ENCODE assay signal across 24 mouse cellular contexts in genomic region chr7:126996449-126996848, GRCm38 (mm10). TPM values are rescaled to one million over a fixed set of nuclear protein-coding genes. Genes with fewer than 3 reads are reported as not detected.
A peak's percentile ranks its signal among the peaks of the same experiment; 100 is the strongest.
DNase-seq lines count a peak whose midpoint lies in the region; ATAC-seq and TF ChIP-seq lines count a peak whose summit lies in the region.
"Had no signal": no experiment of that assay in that cellular context is flagged by ENCODE, and none has a peak within 500 bp of the region (broad histone marks: within the 10 kb centered on the region; RNA-seq: fewer than 3 reads in every experiment).

No protein-coding gene starts in this region.

- no peak overlapping the region for H3K27ac ChIP-seq in heart, adult 2 months
- H3K27ac ChIP-seq in liver, postnatal 0 days (ENCODE audit: low read depth) = no peak overlapping the region
- no peak overlapping the region for H3K27ac ChIP-seq in CH12.LX (ENCODE audit: insufficient read depth, low read depth)
- H3K27ac ChIP-seq: embryonic facial prominence, embryonic 12.5 days; forebrain, embryonic 13.5 days; macrophage; stomach, embryonic 15.5 days had no signal

- no peak overlapping the region for H3K4me2 ChIP-seq in liver, postnatal 0 days (ENCODE audit: low read depth, low read length)
- no peak overlapping the region for H3K4me2 ChIP-seq in CH12.LX (ENCODE audit: insufficient read depth, low read depth, poor library complexity, severe bottlenecking)
- H3K4me2 ChIP-seq: embryonic facial prominence, embryonic 12.5 days; forebrain, embryonic 13.5 days; stomach, embryonic 15.5 days had no signal

- peak; percentile 6 for TF ChIP-seq RAD21 in CH12.LX (IDR thresholded peaks at IDR 0.05; ENCODE audit: low read depth, low read length)

- no peak for TF ChIP-seq POLR2A in heart, adult 2 months (IDR thresholded peaks at IDR 0.05; ENCODE audit: insufficient read depth, low read depth, low read length)
- no peak for TF ChIP-seq POLR2A in CH12.LX (IDR thresholded peaks at IDR 0.05; ENCODE audit: low read depth, low read length)

- no peak overlapping the region for H3K4me3 ChIP-seq in heart, adult 2 months
- H3K4me3 ChIP-seq in liver, postnatal 0 days (ENCODE audit: low read depth, low read length) = no peak overlapping the region
- no peak overlapping the region for H3K4me3 ChIP-seq in CH12.LX (replicated peaks in 1 of 3; ENCODE audit: low read depth in 2 of 3, low read length in 2 of 3, poor library complexity in 1 of 3)
- H3K4me3 ChIP-seq: embryonic facial prominence, embryonic 12.5 days; erythroblast, embryonic 14.5 days; forebrain, embryonic 13.5 days; midbrain, embryonic 10.5 days; stomach, embryonic 15.5 days had no signal

- no peaks in the 10 kb centered on the region for H3K36me3 ChIP-seq in heart, adult 2 months (ENCODE audit: control insufficient read depth, insufficient read depth, low read length)
- H3K36me3 ChIP-seq in liver, postnatal 0 days (replicated peaks; ENCODE audit: insufficient read depth, low read length) = peaks cover 26% of the 10 kb centered on the region
- peaks cover 61 to 89% of the 10 kb centered on the region in 2 experiments for H3K36me3 ChIP-seq in CH12.LX (replicated peaks in 1 of 2; ENCODE audit: control insufficient read depth in 1 of 2, insufficient read depth in 1 of 2, low read length in 1 of 2)
- H3K36me3 ChIP-seq: embryonic facial prominence, embryonic 12.5 days; midbrain, embryonic 10.5 days had no signal

- in situ Hi-C loops in CH12.LX (cut with MboI; ENCODE audit: low pct_ligation_motif_present, low pct_unique_long_range_greater_than_20kb, low sequenced_read_pairs) = loop anchor here (25.0 kb wide), 1 partner anchor 791 kb away; the partner anchor contains the start of genes Gm49388 and Setd1a

- H3K9ac ChIP-seq in heart, adult 2 months (ENCODE audit: low read depth, low read length) = no peak overlapping the region
- H3K9ac ChIP-seq in liver, postnatal 0 days (replicated peaks) = no peak overlapping the region
- no peak overlapping the region for H3K9ac ChIP-seq in CH12.LX (ENCODE audit: insufficient read depth, low read depth)
- H3K9ac ChIP-seq: embryonic facial prominence, embryonic 12.5 days; forebrain, embryonic 13.5 days; stomach, embryonic 15.5 days had no signal

- WGBS in heart, adult 2 months = 89% methylated on average over 4 of the region's 4 CpGs
- 75% methylated on average over 4 of the region's 4 CpGs for WGBS in liver, postnatal 0 days (ENCODE audit: insufficient replicate concordance)

- TF ChIP-seq CTCF in heart, adult 2 months (IDR thresholded peaks at IDR 0.05) = peak; percentile 54
- peak; percentile 43 for TF ChIP-seq CTCF in liver, postnatal 0 days (IDR thresholded peaks at IDR 0.05; ENCODE audit: low read depth)
- peak in 1 of 2 experiments; percentile 46; a peak in 2 of 4 replicates for TF ChIP-seq CTCF in CH12.LX (conservative IDR thresholded peaks at IDR 0.05 in 1 of 2, IDR thresholded peaks at IDR 0.05 in 1 of 2; ENCODE audit: low read depth in 2 of 2, low read length in 2 of 2)

- no peak for DNase-seq in heart, adult 2 months
- no peak for DNase-seq in heart, postnatal 25 days (ENCODE audit: low spot score)
- no peak for DNase-seq in liver, postnatal 0 days
- DNase-seq in liver (no peak), CH12.LX (ENCODE audit: extremely low read depth) (no peak), R1 (ENCODE audit: low read depth, low spot score) (peak; percentile 65)
- DNase-seq in frontal cortex, postnatal 25 days (ENCODE audit: low spot score in 2 of 2) = no peak
- DNase-seq: adrenal gland, adult 8-10 months; cerebellum, adult 9-11 months; gastrocnemius, postnatal 25 days; kidney, adult 8-10 months; lung, adult 2 months; right cerebral cortex, postnatal 25 days had no signal

- intact Hi-C loops in heart, adult 2 months (cut with DNase I) = no loop called here
- intact Hi-C loops in heart, postnatal 25 days (cut with DNase I) = no loop called here

- H3K4me1 ChIP-seq in heart, adult 2 months (ENCODE audit: control insufficient read depth, insufficient read depth, low read length) = no peaks in the 10 kb centered on the region
- H3K4me1 ChIP-seq in liver, postnatal 0 days (ENCODE audit: insufficient read depth) = no peaks in the 10 kb centered on the region
- 0 out of 4 replicates have a peak, but pooled peaks cover 0 to 4% of the 10 kb centered on the region in 2 experiments for H3K4me1 ChIP-seq in CH12.LX (ENCODE audit: control insufficient read depth in 1 of 2, insufficient read depth in 2 of 2)
- H3K4me1 ChIP-seq: embryonic facial prominence, embryonic 12.5 days; forebrain, embryonic 13.5 days; stomach, embryonic 15.5 days had no signal

- no peaks in the 10 kb centered on the region for H3K27me3 ChIP-seq in heart, adult 2 months (ENCODE audit: control insufficient read depth, insufficient read depth, low read length)
- H3K27me3 ChIP-seq in liver, postnatal 0 days (ENCODE audit: insufficient read depth, low read length) = no peaks in the 10 kb centered on the region
- no peaks in the 10 kb centered on the region for H3K27me3 ChIP-seq in CH12.LX (replicated peaks)
- H3K27me3 ChIP-seq: embryonic facial prominence, embryonic 12.5 days; forebrain, embryonic 13.5 days; stomach, embryonic 15.5 days had no signal

- TF ChIP-seq EP300 in heart, adult 2 months (IDR thresholded peaks at IDR 0.05; ENCODE audit: insufficient read depth, low read depth, low read length) = no peak
- no peak for TF ChIP-seq EP300 in liver, postnatal 0 days (IDR thresholded peaks at IDR 0.05; ENCODE audit: low read depth)
- TF ChIP-seq EP300 in CH12.LX (IDR thresholded peaks at IDR 0.05; ENCODE audit: low read length) = no peak

- no peak for ATAC-seq in liver, postnatal 0 days
- ATAC-seq: forebrain, embryonic 13.5 days had no signal

- 0 out of 2 replicates have a peak, but pooled peaks cover 3% of the 10 kb centered on the region for H3K9me3 ChIP-seq in liver, postnatal 0 days (ENCODE audit: low read length)
- peaks cover 9% of the 10 kb centered on the region for H3K9me3 ChIP-seq in CH12.LX (replicated peaks; ENCODE audit: low read length)
- H3K9me3 ChIP-seq: stomach, embryonic 15.5 days had no signal

- dilution Hi-C loops in CH12.LX (cut with MboI; ENCODE audit: extremely low pct_ligation_motif_present, extremely low pct_unique_long_range_greater_than_20kb, low sequenced_read_pairs) = no loop called here

- no peaks in the 10 kb centered on the region for H3K79me2 ChIP-seq in heart, adult 2 months (replicated peaks; ENCODE audit: control insufficient read depth, insufficient read depth, low read length)
- H3K79me2 ChIP-seq in CH12.LX (replicated peaks; ENCODE audit: control insufficient read depth, extremely low read depth, insufficient read depth, poor library complexity, severe bottlenecking) = no peaks in the 10 kb centered on the region

TF ChIP-seq in CH12.LX, 34 proteins besides CTCF, POLR2A, EP300 and RAD21:
- TF ChIP-seq MXI1 (IDR thresholded peaks at IDR 0.05; ENCODE audit: low read depth, low read length) (no peak), SMC3 (IDR thresholded peaks at IDR 0.05; ENCODE audit: low read depth, low read length) (peak; percentile 30), NELFE (IDR thresholded peaks at IDR 0.05; ENCODE audit: low read depth, low read length) (no peak), GABPA (IDR thresholded peaks at IDR 0.05; ENCODE audit: insufficient replicate concordance, low read depth, low read length) (no peak)

RNA-seq across cellular contexts. Expression of gene Mvp, which starts 18.0 kb away (rescaled TPM):
- total RNA-seq in heart, adult 2 months (2021) = 10 to 100 TPM; 50.4 to 59.1 TPM
- polyA plus RNA-seq in heart, adult 2 months (2012; rRNA removed) = 48.8 and 50.7 TPM in 2 replicates
- total RNA-seq in heart, postnatal 25 days (2021) = 10 to 100 TPM; 44.9 to 47.3 TPM
- polyA plus RNA-seq in liver, postnatal 0 days (2015; fragmentation: Nextera tagmentation; extraction: Ambion mirVana) = 10.5 and 10.9 TPM in 2 replicates
- total RNA-seq in CH12.LX (2012; rRNA removed) = 42.1 and 52.1 TPM in 2 replicates
- 33.3 and 35.5 TPM in 2 replicates for total RNA-seq in CH12.LX (2014; rRNA removed)
- 53.7 and 63.5 TPM in 2 replicates for polyA plus RNA-seq in CH12.LX (2012; ENCODE audit: insufficient read length, low read depth)

RNA-seq across cellular contexts. Expression of gene Pagr1b, which starts 19.8 kb away (rescaled TPM):
- total RNA-seq in heart, adult 2 months (2021) = not detected
- polyA plus RNA-seq in heart, adult 2 months (2012; rRNA removed) = not detected in 2 replicates
- 1 to 10 TPM in 1 of 2 experiments, not detected in 1; 1.7 TPM for total RNA-seq in heart, postnatal 25 days (2021)
- 0.26 TPM in 1 of 2 replicates, not detected in the other for polyA plus RNA-seq in liver, postnatal 0 days (2015; fragmentation: Nextera tagmentation; extraction: Ambion mirVana)
- total RNA-seq in CH12.LX (2012; rRNA removed) = 0.25 and 0.30 TPM in 2 replicates
- not detected in 2 replicates for total RNA-seq in CH12.LX (2014; rRNA removed)
- polyA plus RNA-seq in CH12.LX (2012; ENCODE audit: insufficient read length, low read depth) = 2.8 and 6.6 TPM in 2 replicates
- total RNA-seq: G1E; gastrocnemius, postnatal 25 days; heart, adult 8-10 months had no signal
- polyA plus RNA-seq: erythroblast, embryonic 14.5 days; hindbrain, embryonic 11.5 days; midbrain, postnatal 0 days; stomach, embryonic 15.5 days had no signal

RNA-seq across cellular contexts. Expression of gene Cdiptos, which starts 20.6 kb away (rescaled TPM):
- under 1 TPM in 1 of 2 experiments, not detected in 1; 0.39 TPM for total RNA-seq in heart, adult 2 months (2021)
- polyA plus RNA-seq in heart, adult 2 months (2012; rRNA removed) = 2.0 and 2.5 TPM in 2 replicates
- total RNA-seq in heart, postnatal 25 days (2021) = under 1 TPM in 1 of 2 experiments, not detected in 1; 0.25 TPM
- 0.68 and 1.0 TPM in 2 replicates for polyA plus RNA-seq in liver, postnatal 0 days (2015; fragmentation: Nextera tagmentation; extraction: Ambion mirVana)
- total RNA-seq in CH12.LX (2012; rRNA removed) = 0.46 and 0.47 TPM in 2 replicates
- not detected in 2 replicates for total RNA-seq in CH12.LX (2014; rRNA removed)
- polyA plus RNA-seq in CH12.LX (2012; ENCODE audit: insufficient read length, low read depth) = 0.31 and 0.97 TPM in 2 replicates
- total RNA-seq: gastrocnemius, postnatal 25 days; left cerebral cortex, postnatal 25 days; midbrain, postnatal 0 days had no signal
- polyA plus RNA-seq: erythroblast, embryonic 14.5 days had no signal

RNA-seq across cellular contexts. Expression of gene Pagr1a, which starts 20.7 kb away (rescaled TPM):
- 10 to 100 TPM; 12.8 to 21.4 TPM for total RNA-seq in heart, adult 2 months (2021)
- polyA plus RNA-seq in heart, adult 2 months (2012; rRNA removed) = 3.6 and 4.3 TPM in 2 replicates
- 10 to 100 TPM; 12.5 to 12.9 TPM for total RNA-seq in heart, postnatal 25 days (2021)
- 12.2 and 13.8 TPM in 2 replicates for polyA plus RNA-seq in liver, postnatal 0 days (2015; fragmentation: Nextera tagmentation; extraction: Ambion mirVana)
- total RNA-seq in CH12.LX (2012; rRNA removed) (56.9 and 60.0 TPM in 2 replicates), CH12.LX (2014; rRNA removed) (12.0 and 24.9 TPM in 2 replicates)
- polyA plus RNA-seq in CH12.LX (2012; ENCODE audit: insufficient read length, low read depth) = 69.4 and 71.3 TPM in 2 replicates
- total RNA-seq: midbrain, postnatal 0 days had no signal

RNA-seq across cellular contexts. Expression of gene Cdipt, which starts 20.7 kb away (rescaled TPM):
- 10 to 100 TPM; 44.4 to 45.9 TPM for total RNA-seq in heart, adult 2 months (2021)
- polyA plus RNA-seq in heart, adult 2 months (2012; rRNA removed) = 133 and 170 TPM in 2 replicates
- total RNA-seq in heart, postnatal 25 days (2021) = 10 to 100 TPM; 52.0 to 56.6 TPM
- 33.2 and 37.4 TPM in 2 replicates for polyA plus RNA-seq in liver, postnatal 0 days (2015; fragmentation: Nextera tagmentation; extraction: Ambion mirVana)
- total RNA-seq in CH12.LX (2012; rRNA removed) (72.8 and 86.2 TPM in 2 replicates), CH12.LX (2014; rRNA removed) (100 and 108 TPM in 2 replicates)
- polyA plus RNA-seq in CH12.LX (2012; ENCODE audit: insufficient read length, low read depth) = 120 and 138 TPM in 2 replicates
